Mouse (Mus musculus) CD4-positive, CD25-positive, alpha-beta regulatory T cell (primary cell): ENCODE measurements around the gene Vmn1r127. TPM values are rescaled to one million over a fixed set of nuclear protein-coding genes. Genes with fewer than 3 reads are reported as not detected.

Experiments used
- polyA plus RNA-seq: library from polyadenylated mRNA; unstranded; fragments of 100-300 nt; shearing (Covaris generic); gene quantifications from one replicate; pipeline ENCODE4 v1.2.1, GENCODE M21; 2017

Vmn1r127 gene
- polyA plus RNA-seq, result not detected

GRCm38 (mm10) chr7:21319761-21320160, at the start of gene Vmn1r127:
Gene Vmn1r127 (minus strand): TSS chr7:21319861.

GRCm38 (mm10) chr7:21361191-21361590, 41.5 kb upstream of the Vmn1r127 start, which contains the start of gene Vmn1r129:
Gene Vmn1r129 (minus strand): TSS chr7:21361291.

GRCm38 (mm10) chr7:21349073-21349472, 29.4 kb upstream of the Vmn1r127 start, which contains the start of gene Vmn1r128:
Gene Vmn1r128 (plus strand): TSS chr7:21349373.

GRCm38 (mm10) chr7:21301367-21301766, 18.3 kb downstream of the Vmn1r127 start, which contains the start of gene Vmn1r126:
Gene Vmn1r126 (minus strand): TSS chr7:21301467.

GRCm38 (mm10) chr7:21271879-21272278, 47.8 kb downstream of the Vmn1r127 start, which contains the start of gene Vmn1r125:
Gene Vmn1r125 (plus strand): TSS chr7:21272179.

Other genes with a start within 250 kb of the Vmn1r127 start
- gene Vmn1r121, start 221.3 kb downstream of the Vmn1r127 start, polyA plus RNA-seq, result not detected
- not detected for gene Vmn1r122, start 185.7 kb downstream of the Vmn1r127 start, polyA plus RNA-seq
- not detected for gene Vmn1r123, start 157.7 kb downstream of the Vmn1r127 start, polyA plus RNA-seq
- gene Gm5157, start 129.4 kb downstream of the Vmn1r127 start, polyA plus RNA-seq, result not detected
- gene Vmn1r124, start 59.2 kb downstream of the Vmn1r127 start, polyA plus RNA-seq, result not detected
- not detected for gene Vmn1r125, start 47.7 kb downstream of the Vmn1r127 start, polyA plus RNA-seq
- not detected for gene Vmn1r126, start 18.4 kb downstream of the Vmn1r127 start, polyA plus RNA-seq
- gene Vmn1r128, start 29.5 kb upstream of the Vmn1r127 start, polyA plus RNA-seq, result not detected
- not detected for gene Vmn1r129, start 41.4 kb upstream of the Vmn1r127 start, polyA plus RNA-seq
- gene Gm6882, start 112.9 kb upstream of the Vmn1r127 start, polyA plus RNA-seq, result not detected
- not detected for gene Vmn1r130, start 191.9 kb upstream of the Vmn1r127 start, polyA plus RNA-seq
- not detected for gene Vmn1r131, start 226.2 kb upstream of the Vmn1r127 start, polyA plus RNA-seq